Mouse (Mus musculus): ENCODE data around the gene Nedd9.

DNA sequence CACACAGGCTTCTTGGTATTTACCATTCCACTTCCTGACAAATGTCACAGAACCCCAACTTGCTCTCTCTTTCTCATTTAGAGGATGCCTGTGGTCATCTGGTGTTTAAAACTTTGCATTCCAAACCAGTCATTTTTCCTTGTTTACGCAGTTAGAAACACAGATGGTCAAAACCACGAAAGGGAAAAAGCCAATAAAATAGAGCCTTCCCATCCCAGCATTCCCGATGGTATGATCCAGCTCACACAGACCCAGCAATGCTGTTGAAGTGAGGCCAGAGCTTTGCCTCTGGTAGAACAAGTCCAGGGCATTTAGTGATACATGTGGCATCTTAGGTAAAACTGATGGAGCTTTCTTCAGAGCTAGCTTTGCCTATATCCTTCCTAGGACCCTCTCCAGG, 165.7 kb downstream of the Nedd9 start:
- no peak for TF ChIP-seq CTCF (IDR thresholded peaks at IDR 0.05; ENCODE audit: control insufficient read depth, insufficient read depth, low read length)
- TF ChIP-seq POLR2A (IDR thresholded peaks at IDR 0.05; ENCODE audit: borderline replicate concordance, control insufficient read depth, low read depth, low read length), result no peak

All from bone marrow, adult 2 months (tissue).